Mouse (Mus musculus): Measurements from ENCODE around the gene Pgk2. TPM values are rescaled to one million over a fixed set of nuclear protein-coding genes. Genes with fewer than 3 reads are reported as not detected.
"Not testable (repeated sequence)": the region's sequence is repeated elsewhere in the genome, so short reads cannot be mapped to it uniquely, and the experiment has no call there.

Pgk2 gene
- polyA plus RNA-seq (2015; fragmentation: Nextera tagmentation; extraction: Ambion mirVana), result not detected in 2 replicates

- 49% methylated on average over 4 of the region's 4 CpGs for whole genome bisulfite sequencing (ENCODE audit: insufficient replicate concordance)
- no peak within 1 kb of the TSS for H3K4me2 ChIP-seq (ENCODE audit: low read depth, low read length)
- no peaks in the 10 kb centered on the region for H3K9me3 ChIP-seq (replicated peaks; ENCODE audit: control insufficient read depth, low read length)
Observed at GRCm38 (mm10) chr17:40208540-40208939, at the start of gene Pgk2. Gene Pgk2 (minus strand): TSS chr17:40208640.

GRCm38 (mm10) chr17:40252487-40252886, 44.0 kb upstream of the Pgk2 start:
- Histone ChIP-seq H3K4me3 (ENCODE audit: low read depth, low read length) (no peak overlapping the region), H3K27ac (ENCODE audit: low read length) (no peak overlapping the region), H3K36me3 (ENCODE audit: control insufficient read depth, insufficient read depth) (no peaks in the 10 kb centered on the region), H3K9ac (ENCODE audit: low read depth, low read length) (no peak overlapping the region), H3K4me1 (ENCODE audit: control insufficient read depth, low read depth, low read length) (no peaks in the 10 kb centered on the region), H3K4me2 (ENCODE audit: low read depth, low read length) (no peak overlapping the region), H3K27me3 (ENCODE audit: control insufficient read depth, insufficient read depth, low read depth, low read length) (no peaks in the 10 kb centered on the region), H3K9me3 (replicated peaks; ENCODE audit: control insufficient read depth, low read length) (no peaks in the 10 kb centered on the region)
- 11% methylated on average over 1 of the region's 1 CpGs for WGBS (ENCODE audit: insufficient replicate concordance)
- no peak for ATAC-seq (ENCODE audit: low read depth)

More at GRCm38 (mm10) chr17:40208540-40208939, at the start of gene Pgk2:
- Histone ChIP-seq H3K27ac (ENCODE audit: low read length) (no peak within 1 kb of the TSS), H3K4me3 (ENCODE audit: low read depth, low read length) (no peak within 1 kb of the TSS), H3K4me1 (ENCODE audit: control insufficient read depth, low read depth, low read length) (no peaks in the 10 kb centered on the region), H3K27me3 (ENCODE audit: control insufficient read depth, insufficient read depth, low read depth, low read length) (no peaks in the 10 kb centered on the region), H3K36me3 (ENCODE audit: control insufficient read depth, insufficient read depth) (no peaks in the 10 kb centered on the region), H3K9ac (ENCODE audit: low read depth, low read length) (no peak within 1 kb of the TSS)
- no peak for ATAC-seq (ENCODE audit: low read depth)

GRCm38 (mm10) chr17:40242135-40242534, 33.7 kb upstream of the Pgk2 start, which contains the start of gene Crisp3:
Gene Crisp3 (minus strand): TSS chr17:40242288.
- no peak for ATAC-seq (ENCODE audit: low read depth)
- Histone ChIP-seq H3K4me3 (ENCODE audit: low read depth, low read length) (no peak within 1 kb of the TSS), H3K36me3 (ENCODE audit: control insufficient read depth, insufficient read depth) (no peaks in the 10 kb centered on the region), H3K27me3 (ENCODE audit: control insufficient read depth, insufficient read depth, low read depth, low read length) (no peaks in the 10 kb centered on the region), H3K9me3 (replicated peaks; ENCODE audit: control insufficient read depth, low read length) (no peaks in the 10 kb centered on the region), H3K4me1 (ENCODE audit: control insufficient read depth, low read depth, low read length) (no peaks in the 10 kb centered on the region), H3K9ac (ENCODE audit: low read depth, low read length) (no peak within 1 kb of the TSS), H3K4me2 (ENCODE audit: low read depth, low read length) (no peak within 1 kb of the TSS), H3K27ac (ENCODE audit: low read length) (no peak within 1 kb of the TSS)

- not testable (repeated sequence) for H3K4me3 ChIP-seq (ENCODE audit: low read depth, low read length); H3K9ac ChIP-seq (ENCODE audit: low read depth, low read length); H3K9me3 ChIP-seq (replicated peaks; ENCODE audit: control insufficient read depth, low read length); ATAC-seq (ENCODE audit: low read depth); H3K27me3 ChIP-seq (ENCODE audit: control insufficient read depth, insufficient read depth, low read depth, low read length); H3K4me1 ChIP-seq (ENCODE audit: control insufficient read depth, low read depth, low read length); H3K27ac ChIP-seq (ENCODE audit: low read length); H3K36me3 ChIP-seq (ENCODE audit: control insufficient read depth, insufficient read depth); H3K4me2 ChIP-seq (ENCODE audit: low read depth, low read length)
Observed at GRCm38 (mm10) chr17:40201803-40202202, 6.6 kb downstream of the Pgk2 start.

GRCm38 (mm10) chr17:40190192-40190591, 18.2 kb downstream of the Pgk2 start:
- not testable (repeated sequence) for ATAC-seq (ENCODE audit: low read depth); H3K9ac ChIP-seq (ENCODE audit: low read depth, low read length); H3K9me3 ChIP-seq (replicated peaks; ENCODE audit: control insufficient read depth, low read length); H3K27me3 ChIP-seq (ENCODE audit: control insufficient read depth, insufficient read depth, low read depth, low read length); H3K4me3 ChIP-seq (ENCODE audit: low read depth, low read length); H3K4me2 ChIP-seq (ENCODE audit: low read depth, low read length); H3K4me1 ChIP-seq (ENCODE audit: control insufficient read depth, low read depth, low read length); H3K36me3 ChIP-seq (ENCODE audit: control insufficient read depth, insufficient read depth); H3K27ac ChIP-seq (ENCODE audit: low read length)
- 56% methylated on average over 4 of the region's 4 CpGs for WGBS (ENCODE audit: insufficient replicate concordance)

- H3K36me3 ChIP-seq (ENCODE audit: control insufficient read depth, insufficient read depth); H3K4me3 ChIP-seq (ENCODE audit: low read depth, low read length); H3K9me3 ChIP-seq (replicated peaks; ENCODE audit: control insufficient read depth, low read length); H3K27me3 ChIP-seq (ENCODE audit: control insufficient read depth, insufficient read depth, low read depth, low read length); ATAC-seq (ENCODE audit: low read depth); H3K4me2 ChIP-seq (ENCODE audit: low read depth, low read length); H3K4me1 ChIP-seq (ENCODE audit: control insufficient read depth, low read depth, low read length); H3K9ac ChIP-seq (ENCODE audit: low read depth, low read length); H3K27ac ChIP-seq (ENCODE audit: low read length): not testable (repeated sequence)
- 36% methylated on average over 8 of the region's 8 CpGs for WGBS (ENCODE audit: insufficient replicate concordance)
Observed at GRCm38 (mm10) chr17:40157729-40158359, 50.6 kb downstream of the Pgk2 start.

Other genes with a start within 250 kb of the Pgk2 start
- gene AC192777.2, start 113.2 kb downstream of the Pgk2 start, polyA plus RNA-seq (2015; fragmentation: Nextera tagmentation; extraction: Ambion mirVana), result not detected in 2 replicates
- gene Crisp3, start 33.6 kb upstream of the Pgk2 start, polyA plus RNA-seq (2015; fragmentation: Nextera tagmentation; extraction: Ambion mirVana), result not detected in 2 replicates
- not detected in 2 replicates for gene Crisp1, start 110.6 kb upstream of the Pgk2 start, polyA plus RNA-seq (2015; fragmentation: Nextera tagmentation; extraction: Ambion mirVana)

Data from liver, embryonic 16.5 days (tissue).